Mouse (Mus musculus) frontal cortex, postnatal 10 days (tissue): Measurements from ENCODE around the gene Tmem9b.

Experiments
- DNase-seq, 2 experiments: peaks; one replicate each; pipeline ENCODE4 v3.0.0; 2022; ENCODE audit warnings: low spot score in 2 of 2, mixed read lengths in 1 of 2

The Tmem9b gene

GRCm38 (mm10) chr7:109739822-109740370, 12.8 kb downstream of the Tmem9b start:
- no peak for DNase-seq

- no peak for DNase-seq
Measured at GRCm38 (mm10) chr7:109734806-109735205, 17.9 kb downstream of the Tmem9b start.

DNA sequence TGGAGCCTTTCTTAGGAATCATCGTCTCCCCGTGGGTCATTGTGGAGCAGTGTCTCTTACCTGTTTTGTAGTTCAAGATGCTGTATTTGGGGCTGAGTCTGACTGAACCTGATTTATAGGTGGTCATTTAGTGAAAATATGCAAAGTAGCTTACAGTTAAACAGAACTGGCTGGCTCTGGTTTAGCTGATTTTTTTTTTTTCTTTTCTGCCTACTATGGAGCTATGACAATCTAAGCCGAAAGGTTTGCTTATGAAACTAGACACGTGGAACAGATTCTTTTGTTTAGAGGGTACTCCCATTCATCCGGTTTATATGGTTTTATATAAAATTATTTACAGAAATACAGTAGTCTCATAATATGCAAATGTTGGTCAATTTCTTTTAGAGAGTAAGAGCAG, 21.0 kb downstream of the Tmem9b start, which contains the start of gene Ascl3:
Gene Ascl3 (minus strand): TSS at position 101 of the 400 bp plus-strand sequence.
- no peak for DNase-seq

- no peak for DNase-seq
Measured at GRCm38 (mm10) chr7:109723697-109724096, 29.0 kb downstream of the Tmem9b start, which contains the start of gene BC051019. Gene BC051019 (minus strand): TSS chr7:109723850.

DNA sequence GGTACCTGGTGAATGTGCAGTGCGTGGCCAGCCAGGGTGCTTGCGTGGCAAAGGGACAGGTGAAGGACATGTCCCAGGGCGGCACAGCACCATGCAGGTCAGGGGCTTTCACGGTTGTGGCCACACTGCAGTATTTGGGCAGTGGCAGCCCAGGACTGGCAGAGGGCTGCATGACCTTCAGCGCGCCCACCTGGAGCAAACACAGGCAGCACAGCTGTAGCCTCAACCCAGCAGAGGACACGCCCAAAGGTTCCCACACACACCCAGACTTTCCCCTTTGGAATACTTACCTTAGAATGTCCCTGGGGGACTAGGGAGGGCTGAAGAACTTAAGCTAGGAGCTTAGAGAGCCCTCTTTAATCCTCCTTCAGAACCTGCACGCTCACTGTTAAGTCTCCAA, 29.6 kb downstream of the Tmem9b start:
- no peak for DNase-seq

- no peak for DNase-seq
Measured at GRCm38 (mm10) chr7:109722618-109723017, 30.1 kb downstream of the Tmem9b start.

DNA sequence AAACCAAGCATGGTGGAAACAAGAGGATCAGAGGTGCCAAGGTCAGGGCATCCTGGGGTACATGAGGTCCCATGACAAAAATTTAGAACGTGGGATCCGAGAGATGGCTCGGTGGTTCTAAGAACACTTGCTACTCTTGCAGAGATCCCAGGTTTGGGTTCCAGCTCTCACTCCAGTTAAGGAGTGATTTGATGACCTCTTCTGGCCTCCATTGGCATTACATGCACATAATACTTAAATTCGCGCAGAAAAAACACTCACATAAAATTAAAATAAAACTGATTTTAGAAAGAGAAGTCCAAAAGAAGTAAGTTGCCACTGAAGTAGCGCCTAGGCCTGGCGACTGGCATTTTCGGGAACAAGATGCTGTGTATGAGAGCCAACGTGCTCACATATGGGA, 33.4 kb downstream of the Tmem9b start:
- DNase-seq, result no peak

GRCm38 (mm10) chr7:109713434-109713982, 39.2 kb downstream of the Tmem9b start:
- no peak for DNase-seq

DNA sequence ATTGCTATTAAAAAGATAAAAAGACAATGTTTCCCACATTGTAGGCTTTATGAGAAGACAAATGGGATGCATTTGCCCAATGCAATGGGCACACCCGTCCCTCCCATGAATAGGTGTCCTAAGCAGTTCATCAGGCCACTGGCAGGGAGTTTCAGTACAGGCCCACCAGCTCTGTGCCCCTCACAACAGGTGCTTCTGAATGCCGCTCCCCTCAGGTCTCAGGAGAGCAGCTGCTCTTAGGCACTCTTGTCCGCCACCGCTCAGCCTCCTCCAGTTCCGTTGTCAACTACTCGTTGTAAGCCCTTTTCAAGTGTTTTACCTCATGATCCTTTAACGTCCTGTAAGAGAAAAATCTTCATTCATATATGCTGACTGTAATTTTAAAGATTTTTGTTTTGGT, 40.5 kb downstream of the Tmem9b start:
- DNase-seq, result no peak

- DNase-seq, result no peak
Measured at GRCm38 (mm10) chr7:109710069-109710468, 42.6 kb downstream of the Tmem9b start.

DNA sequence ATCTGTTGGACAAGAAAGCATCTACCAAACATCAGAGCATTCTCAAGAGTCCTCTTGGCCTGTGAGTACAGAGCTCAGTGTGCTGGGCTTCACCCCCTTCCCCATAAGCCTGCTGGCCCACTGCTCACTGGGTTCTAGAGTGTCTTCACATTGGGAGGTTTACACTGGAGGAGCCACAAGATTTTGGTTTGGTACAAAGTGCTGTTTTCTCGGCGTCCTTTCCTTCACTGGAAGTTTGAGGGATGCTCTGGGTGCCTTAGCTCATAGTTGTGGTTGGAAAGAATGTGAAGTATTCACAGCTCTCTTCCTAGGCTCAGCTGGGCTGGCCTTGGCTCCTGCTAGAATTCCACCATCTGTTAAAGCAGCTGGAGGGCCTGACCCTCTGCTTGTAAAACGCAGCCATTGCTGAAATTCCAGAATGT, 43.7 kb downstream of the Tmem9b start:
- no peak for DNase-seq

DNA sequence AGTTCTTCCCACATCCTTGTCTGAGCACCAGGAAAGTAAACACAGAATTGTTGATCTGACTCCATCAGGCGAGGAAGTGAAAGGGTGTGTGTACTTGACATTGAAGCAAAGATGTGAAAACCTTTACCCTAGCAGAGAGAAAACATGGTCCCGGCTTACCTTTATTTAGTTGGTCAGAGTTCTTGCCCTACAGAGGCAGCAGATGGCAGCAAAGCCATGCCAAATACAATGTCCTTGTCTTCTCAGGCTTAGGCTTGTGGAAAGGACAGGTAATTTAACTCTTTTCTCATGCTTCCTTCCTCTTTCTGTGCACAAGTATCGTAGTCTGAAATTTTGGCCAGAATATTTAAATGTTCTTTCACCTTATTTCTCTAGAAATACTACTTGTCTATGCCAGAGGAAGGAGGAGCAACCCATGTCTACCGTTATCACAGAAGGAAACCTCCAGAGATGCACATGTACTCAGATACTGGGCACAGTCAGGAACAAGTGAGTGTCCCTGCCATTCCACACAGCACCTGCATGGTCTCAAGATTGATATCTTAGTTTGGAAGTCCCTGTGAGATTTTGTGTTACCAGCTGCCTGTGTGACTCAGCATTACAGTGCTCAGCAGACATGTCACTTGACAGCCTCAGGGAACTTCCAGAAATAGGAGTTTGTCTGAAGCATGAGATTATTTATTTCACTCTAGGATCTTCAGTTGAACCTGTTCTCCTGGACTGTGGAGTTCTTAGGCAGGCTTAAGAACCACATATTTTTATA, 45.5 kb downstream of the Tmem9b start:
- DNase-seq, result peak in 1 of 2 experiments; percentile 28

DNA sequence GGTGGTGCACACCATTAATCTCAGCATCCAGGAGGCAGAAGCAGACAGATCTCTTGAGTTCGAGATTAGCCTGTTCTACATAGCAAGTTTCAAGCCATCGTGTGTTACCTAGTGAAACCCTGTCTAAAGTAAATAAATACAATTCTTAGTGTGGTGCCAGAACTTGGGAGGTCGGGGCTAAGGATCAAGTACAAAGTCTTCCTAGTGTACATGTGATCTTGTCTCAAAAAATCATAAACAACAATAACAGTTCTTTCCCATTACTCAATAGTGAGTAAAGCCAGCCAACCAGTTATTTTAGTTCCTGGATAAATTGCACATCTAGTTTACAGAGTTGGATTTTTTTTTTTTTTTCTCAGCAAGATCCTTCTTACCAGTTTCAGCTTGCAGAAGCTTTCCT, 48.2 kb downstream of the Tmem9b start:
- DNase-seq, result no peak

GRCm38 (mm10) chr7:109704016-109704377, 48.7 kb downstream of the Tmem9b start:
- DNase-seq, result no peak

- peak; percentile 90 to 93 for DNase-seq
Measured at GRCm38 (mm10) chr7:109703190-109704015, 49.3 kb downstream of the Tmem9b start, which contains the start of the genes St5 and Akip1. Gene St5 (minus strand): TSS chr7:109703605. Gene Akip1 (plus strand): TSS chr7:109703690.

- DNase-seq, result no peak
Measured at GRCm38 (mm10) chr7:109702721-109703120, 50.0 kb downstream of the Tmem9b start.

- DNase-seq, result no peak
Measured at GRCm38 (mm10) chr7:109700213-109700612, 52.5 kb downstream of the Tmem9b start.

GRCm38 (mm10) chr7:109695339-109695726, 57.3 kb downstream of the Tmem9b start:
- no peak for DNase-seq

DNA sequence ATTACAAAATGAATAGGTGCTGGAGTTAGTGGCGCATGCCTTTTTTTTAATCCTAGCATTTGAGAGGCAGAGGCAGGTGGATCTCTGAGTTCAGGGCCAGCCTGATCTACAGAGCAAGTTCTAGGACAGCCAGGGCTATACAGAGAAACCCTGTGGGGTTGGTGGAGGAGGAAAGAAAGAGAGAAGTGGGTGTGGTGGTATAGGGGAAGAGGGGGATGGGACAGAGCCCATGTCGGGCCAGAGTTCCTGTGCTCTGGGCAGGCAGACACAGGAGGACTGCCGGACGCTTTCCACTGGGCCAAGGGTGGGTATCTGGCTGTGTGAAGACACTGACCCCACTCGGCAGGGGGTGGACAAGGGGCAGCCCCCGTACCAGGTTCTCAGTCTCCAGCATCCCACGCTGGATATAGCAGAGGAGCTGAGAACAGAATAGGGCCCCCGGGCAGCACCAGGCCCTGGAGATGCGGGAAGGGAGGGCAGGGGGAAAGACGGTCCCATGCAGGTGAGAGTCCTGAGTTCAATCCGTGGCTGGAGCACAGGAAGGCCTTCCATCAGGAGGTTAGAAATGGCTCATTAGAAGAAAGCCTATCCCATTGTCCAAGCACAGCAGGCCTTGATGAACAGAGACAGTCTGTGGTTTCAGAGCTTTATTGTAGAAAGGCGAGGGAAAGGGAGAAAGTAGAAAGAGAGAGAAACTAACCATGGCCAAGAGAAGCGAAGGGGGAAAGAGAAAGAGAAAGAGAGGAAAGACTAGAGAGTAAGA, 57.9 kb downstream of the Tmem9b start:
- DNase-seq, result no peak

- DNase-seq, result no peak
Measured at GRCm38 (mm10) chr7:109690961-109691360, 61.7 kb downstream of the Tmem9b start.

DNA sequence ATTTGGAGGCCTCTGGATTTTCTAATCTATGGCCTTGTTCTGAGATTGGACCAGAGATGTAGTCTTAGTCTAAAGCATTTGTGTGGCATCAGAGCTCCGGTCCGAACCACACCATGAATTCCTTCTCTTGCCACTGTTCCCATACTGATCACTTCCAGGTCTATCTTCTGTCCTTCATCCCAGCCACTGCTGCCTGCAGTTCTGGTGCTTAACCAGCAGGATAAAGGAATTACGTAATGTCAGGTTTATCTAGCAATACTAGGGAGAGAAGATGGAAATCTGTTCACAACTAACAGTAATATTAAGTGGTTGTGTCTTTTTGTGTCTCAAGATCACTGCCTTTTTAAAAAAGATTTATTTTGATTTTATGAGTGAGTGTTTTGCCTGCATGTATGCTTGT, 62.6 kb downstream of the Tmem9b start:
- DNase-seq, result no peak
